Mouse (Mus musculus) midbrain, embryonic 14.5 days (tissue): ENCODE data around the gene Olfr571. TPM values are rescaled to one million over a fixed set of nuclear protein-coding genes. Genes with fewer than 3 reads are reported as not detected.

Experiments used
- ATAC-seq: fragments of 200-750 bp; cut with Nextera tagmentation; 2 replicates; pipeline ENCODE4 v1.8.0; 2017; ENCODE audit warnings: moderate number of reproducible peaks, moderate library complexity; ENCODE audit not compliant: low FRiP score, low TSS enrichment
- DNase-seq: peaks from one replicate; pipeline ENCODE4 v3.0.0-alpha.2; 2015
- H3K27ac ChIP-seq: fragments of 300-500 bp; sonication (generic); replicated peaks from 2 replicates; pipeline ENCODE4 v1.5.1; 2014; ENCODE audit warnings: mild to moderate bottlenecking, low read depth, low read length, moderate library complexity
- H3K27me3 ChIP-seq: fragments of 300-500 bp; sonication (generic); 2 replicates; pipeline ENCODE4 v1.6.1; 2014; ENCODE audit warnings: low read length, control low read depth, mixed read lengths; ENCODE audit not compliant: control insufficient read depth, insufficient read depth
- H3K36me3 ChIP-seq: fragments of 300-500 bp; sonication (generic); 2 replicates; pipeline ENCODE4 v1.6.1; 2014; ENCODE audit warnings: low read length, control low read depth; ENCODE audit not compliant: control insufficient read depth, insufficient read depth
- H3K4me1 ChIP-seq: fragments of 300-500 bp; sonication (generic); 2 replicates; pipeline ENCODE4 v1.6.1; 2014; ENCODE audit warnings: mild to moderate bottlenecking, antibody characterized with exemption, low read length, control low read depth; ENCODE audit not compliant: control insufficient read depth, insufficient read depth
- H3K4me2 ChIP-seq: fragments of 300-500 bp; sonication (generic); 2 replicates; pipeline ENCODE4 v1.6.1; 2014; ENCODE audit warnings: mild to moderate bottlenecking, low read length, moderate library complexity
- H3K4me3 ChIP-seq: fragments of 300-500 bp; sonication (generic); replicated peaks from 2 replicates; pipeline ENCODE4 v1.5.1; 2014; ENCODE audit warnings: low read depth, low read length
- H3K9ac ChIP-seq: fragments of 300-500 bp; sonication (generic); replicated peaks from 2 replicates; pipeline ENCODE4 v1.6.1; 2014; ENCODE audit warnings: mild to moderate bottlenecking, low read length, moderate library complexity
- H3K9me3 ChIP-seq: fragments of 300-500 bp; sonication (generic); 2 replicates; pipeline ENCODE4 v1.6.1; 2016; ENCODE audit warnings: low read length, control low read depth, mixed read lengths; ENCODE audit not compliant: control insufficient read depth
- WGBS: fragments of 180-500 bp; shearing (Covaris S2); extraction: QIAGEN DNeasy Blood & Tissue Kit; methylation state at CpG from one replicate; pipeline ENCODE4 v1.1.7; 2014; 5-methylcytosine and 5-hydroxymethylcytosine counted together
- polyA plus RNA-seq: library from polyadenylated mRNA; unstranded; fragments of >200 nt; fragmentation: Nextera tagmentation; extraction: Ambion mirVana; gene quantifications from 2 replicates; pipeline ENCODE4 v1.2.1, GENCODE M21; 2014

The Olfr571 gene
- polyA plus RNA-seq, 1 experiment from 2014 or later, result not detected

- Histone ChIP-seq H3K36me3 (no peaks in the 10 kb centered on the region), H3K9me3 (no peaks in the 10 kb centered on the region), H3K27ac (no peak within 1 kb of the TSS), H3K4me2 (no peak within 1 kb of the TSS), H3K27me3 (no peaks in the 10 kb centered on the region), H3K4me1 (no peaks in the 10 kb centered on the region), H3K4me3 (no peak within 1 kb of the TSS), H3K9ac (no peak within 1 kb of the TSS)
- ATAC-seq (no peak), DNase-seq (no peak)
- WGBS, result 69% methylated on average over 1 of the region's 1 CpGs
These were observed 6.8 kb upstream of the Olfr571 start, which contains the start of gene Olfr572 for GRCm38 (mm10) chr7:102924109-102924508. TSS of gene Olfr572 (plus strand) at chr7:102924409.

GRCm38 (mm10) chr7:102919632-102920031 is 2.3 kb upstream of the Olfr571 start:
- H3K4me3 ChIP-seq, result no peak overlapping the region
- no peak overlapping the region for H3K4me2 ChIP-seq
- H3K27ac ChIP-seq, result no peak overlapping the region
- DNase-seq, result peak; percentile 87
- WGBS, result 20% methylated on average over 1 of the region's 1 CpGs
- no peaks in the 10 kb centered on the region for H3K9me3 ChIP-seq
- peak; percentile 66; the same call in 1 of the 2 replicates for ATAC-seq
- H3K36me3 ChIP-seq, result no peaks in the 10 kb centered on the region
- H3K9ac ChIP-seq, result no peak overlapping the region
- H3K4me1 ChIP-seq, result no peaks in the 10 kb centered on the region
- no peaks in the 10 kb centered on the region for H3K27me3 ChIP-seq

GRCm38 (mm10) chr7:102916405-102916804 is 931 bp downstream of the Olfr571 start:
- no peaks in the 10 kb centered on the region for H3K27me3 ChIP-seq
- no peak overlapping the region for H3K4me3 ChIP-seq
- no peak overlapping the region for H3K4me2 ChIP-seq
- no peak overlapping the region for H3K9ac ChIP-seq
- H3K36me3 ChIP-seq, result no peaks in the 10 kb centered on the region
- no peak overlapping the region for H3K27ac ChIP-seq
- no peaks in the 10 kb centered on the region for H3K4me1 ChIP-seq
- 86% methylated on average over 5 of the region's 5 CpGs for WGBS
- ATAC-seq (no peak), DNase-seq (no peak)
- H3K9me3 ChIP-seq, result no peaks in the 10 kb centered on the region

- Histone ChIP-seq H3K36me3 (no peaks in the 10 kb centered on the region), H3K9me3 (no peaks in the 10 kb centered on the region), H3K27ac (no peak overlapping the region), H3K4me2 (no peak overlapping the region), H3K4me3 (no peak overlapping the region), H3K27me3 (no peaks in the 10 kb centered on the region), H3K9ac (no peak overlapping the region), H3K4me1 (no peaks in the 10 kb centered on the region)
- no peak for DNase-seq
- no peak for ATAC-seq
- WGBS, result 46% methylated on average over 1 of the region's 1 CpGs
These were observed 2.1 kb downstream of the Olfr571 start for GRCm38 (mm10) chr7:102915261-102915660.

- Histone ChIP-seq H3K9me3 (no peaks in the 10 kb centered on the region), H3K4me2 (no peak within 1 kb of the TSS), H3K36me3 (no peaks in the 10 kb centered on the region), H3K9ac (no peak within 1 kb of the TSS), H3K27ac (no peak within 1 kb of the TSS), H3K27me3 (no peaks in the 10 kb centered on the region), H3K4me3 (no peak within 1 kb of the TSS), H3K4me1 (no peaks in the 10 kb centered on the region)
- DNase-seq, result no peak
- WGBS, result 75% methylated on average over 3 of the region's 3 CpGs
- ATAC-seq, result no peak
These were observed 26.6 kb downstream of the Olfr571 start, which contains the start of gene Olfr569 for GRCm38 (mm10) chr7:102890782-102891181. TSS of gene Olfr569 (minus strand) at chr7:102890882.

- no peak within 1 kb of the TSS for H3K27ac ChIP-seq
- DNase-seq (no peak), ATAC-seq (no peak)
- no peaks in the 10 kb centered on the region for H3K9me3 ChIP-seq
- H3K27me3 ChIP-seq, result no peaks in the 10 kb centered on the region
- no peaks in the 10 kb centered on the region for H3K4me1 ChIP-seq
- H3K4me3 ChIP-seq, result no peak within 1 kb of the TSS
- no peak within 1 kb of the TSS for H3K9ac ChIP-seq
- no peak within 1 kb of the TSS for H3K4me2 ChIP-seq
- H3K36me3 ChIP-seq, result no peaks in the 10 kb centered on the region
These were observed 40.5 kb downstream of the Olfr571 start, which contains the start of gene Olfr568 for GRCm38 (mm10) chr7:102876822-102877221. TSS of gene Olfr568 (plus strand) at chr7:102877122.

GRCm38 (mm10) chr7:102858665-102859064 is 58.7 kb downstream of the Olfr571 start, which contains the start of gene Olfr566:
TSS of gene Olfr566 (minus strand) at chr7:102858765.
- no peaks in the 10 kb centered on the region for H3K4me1 ChIP-seq
- no peak within 1 kb of the TSS for H3K4me3 ChIP-seq
- no peak for ATAC-seq
- no peak within 1 kb of the TSS for H3K9ac ChIP-seq
- H3K27ac ChIP-seq, result no peak within 1 kb of the TSS
- no peak within 1 kb of the TSS for H3K4me2 ChIP-seq
- H3K27me3 ChIP-seq, result no peaks in the 10 kb centered on the region
- WGBS, result 80% methylated on average over 1 of the region's 1 CpGs
- no peaks in the 10 kb centered on the region for H3K9me3 ChIP-seq
- H3K36me3 ChIP-seq, result no peaks in the 10 kb centered on the region
- DNase-seq, result no peak

- H3K27ac ChIP-seq, result no peak overlapping the region
- ATAC-seq, result no peak
- no peaks in the 10 kb centered on the region for H3K36me3 ChIP-seq
- no peaks in the 10 kb centered on the region for H3K9me3 ChIP-seq
- H3K4me2 ChIP-seq, result no peak overlapping the region
- H3K27me3 ChIP-seq, result no peaks in the 10 kb centered on the region
- no peaks in the 10 kb centered on the region for H3K4me1 ChIP-seq
- no peak overlapping the region for H3K4me3 ChIP-seq
- no peak for DNase-seq
- no peak overlapping the region for H3K9ac ChIP-seq
These were observed 61.5 kb downstream of the Olfr571 start for GRCm38 (mm10) chr7:102855807-102856206.
